Mouse (Mus musculus): ENCODE measurements around the gene Obsl1.
A peak's percentile ranks its signal among the peaks of the same experiment; 100 is the strongest.

The Obsl1 gene

DNA sequence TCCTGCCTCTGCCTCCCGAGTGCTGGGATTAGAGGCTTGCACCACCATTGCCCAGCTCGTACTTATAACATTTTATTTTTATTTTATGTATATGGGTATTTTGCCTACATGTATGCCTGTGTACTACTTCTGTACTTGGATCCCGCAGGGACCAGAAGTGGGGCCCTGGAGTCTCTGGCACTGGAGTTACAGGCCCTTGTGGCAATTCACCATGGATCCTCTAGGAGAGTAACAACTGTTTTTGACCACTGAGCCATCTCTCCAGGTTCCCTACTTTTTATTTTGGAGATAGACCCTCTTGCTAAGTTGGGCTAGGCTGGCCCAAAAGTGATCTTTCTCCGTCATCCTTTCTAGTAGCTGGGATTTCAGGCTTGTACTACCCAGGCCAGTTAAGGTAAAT, 12.2 kb upstream of the Obsl1 start:
- DNase-seq (ENCODE audit: low spot score): no peak

GRCm38 (mm10) chr1:75517984-75518383, 11.7 kb upstream of the Obsl1 start:
- no peak for DNase-seq (ENCODE audit: low spot score)

DNA sequence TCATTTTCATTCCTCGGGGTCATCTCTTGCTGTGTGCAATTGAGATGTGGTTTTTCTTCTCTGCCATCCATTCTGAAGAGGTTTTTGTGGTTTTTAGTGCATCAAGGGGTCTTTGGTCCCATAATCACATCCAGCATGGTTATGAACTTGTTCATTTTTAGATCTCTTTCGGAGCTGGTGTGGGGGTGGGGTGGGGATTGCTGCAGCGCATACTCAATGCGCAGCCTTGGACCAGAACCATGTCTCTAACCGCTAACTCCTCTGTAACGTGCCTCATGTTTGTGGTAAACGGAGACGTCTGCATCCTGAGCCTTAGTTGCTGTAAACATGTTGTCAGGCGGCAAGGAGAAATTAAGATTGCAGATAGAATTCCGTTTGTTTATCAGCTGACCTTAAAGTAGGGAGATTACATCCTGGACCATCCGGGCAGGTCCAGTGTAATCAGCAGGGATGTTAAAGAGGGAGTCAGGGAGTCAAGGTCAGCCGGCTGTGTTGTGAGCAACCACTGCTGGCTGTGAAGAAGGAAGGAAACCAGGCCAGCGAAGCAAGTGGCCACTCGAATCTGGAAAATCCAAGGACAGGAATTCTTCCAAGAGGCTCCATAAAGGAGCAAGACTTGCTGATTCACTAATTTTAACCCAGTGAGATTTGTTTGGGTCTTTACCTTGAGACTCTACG, 10.6 kb upstream of the Obsl1 start:
- peak; percentile 73 for DNase-seq (ENCODE audit: low spot score)

DNA sequence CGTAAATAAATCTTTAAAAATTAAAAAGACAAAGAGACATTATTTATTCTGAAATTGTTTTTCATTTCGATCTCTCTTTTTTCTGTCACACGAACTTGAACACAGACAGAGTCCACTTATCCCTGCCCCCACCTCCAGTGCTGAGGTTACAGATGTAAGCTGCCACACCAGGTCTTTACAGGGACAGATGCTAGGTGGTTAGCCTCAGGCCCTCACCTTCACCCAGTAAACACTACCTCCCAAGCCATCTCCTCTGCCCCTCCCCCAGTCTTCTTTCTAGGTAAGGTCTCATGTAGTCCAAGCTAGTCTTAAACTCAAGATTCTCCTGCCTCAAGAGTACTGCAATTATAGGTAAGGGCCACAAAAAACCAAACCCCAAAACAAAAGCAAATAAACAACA, 6.3 kb upstream of the Obsl1 start:
- DNase-seq (ENCODE audit: low spot score): no peak

DNA sequence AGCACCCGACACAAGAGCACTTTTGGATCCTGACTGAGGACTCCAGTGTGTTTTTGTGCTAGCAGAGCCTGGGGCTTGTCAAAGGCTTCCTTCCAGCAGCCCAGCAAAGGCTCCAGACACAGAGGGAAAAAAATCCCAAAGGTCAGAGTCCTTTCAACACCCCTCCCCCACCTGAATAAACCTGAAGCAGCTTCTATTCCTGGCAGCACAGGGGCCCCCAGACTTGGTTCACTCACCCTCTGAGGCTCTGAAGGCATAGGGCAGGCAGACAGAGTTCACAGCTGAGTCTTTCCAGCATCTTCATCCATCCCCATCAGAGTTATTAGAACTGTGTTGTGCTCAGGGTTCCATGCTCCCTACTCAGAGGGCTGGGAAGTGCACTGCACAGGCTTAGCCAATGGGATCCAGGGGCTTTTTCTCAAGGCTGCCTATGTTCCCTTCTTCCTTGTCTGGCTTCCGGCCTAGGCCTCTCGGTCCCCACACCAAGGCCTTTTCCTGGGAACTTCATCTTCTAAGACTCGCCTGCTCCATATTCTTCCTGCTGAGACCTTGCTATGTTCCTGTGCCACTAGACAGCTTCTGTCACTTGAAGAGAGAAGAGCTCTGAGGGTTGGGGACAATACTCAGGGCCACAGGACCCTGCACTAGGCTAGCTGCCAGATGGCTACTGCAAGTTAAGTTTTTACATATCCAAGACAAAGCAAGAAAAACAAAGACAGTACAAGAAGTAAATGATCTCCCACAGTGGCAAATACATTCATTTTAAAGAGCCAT, 5.4 kb upstream of the Obsl1 start:
- DNase-seq (ENCODE audit: low spot score): no peak

GRCm38 (mm10) chr1:75510154-75510553, 3.9 kb upstream of the Obsl1 start:
- DNase-seq (ENCODE audit: low spot score): no peak

GRCm38 (mm10) chr1:75509586-75509985, 3.3 kb upstream of the Obsl1 start:
- peak; percentile 77 for DNase-seq (ENCODE audit: low spot score)

DNA sequence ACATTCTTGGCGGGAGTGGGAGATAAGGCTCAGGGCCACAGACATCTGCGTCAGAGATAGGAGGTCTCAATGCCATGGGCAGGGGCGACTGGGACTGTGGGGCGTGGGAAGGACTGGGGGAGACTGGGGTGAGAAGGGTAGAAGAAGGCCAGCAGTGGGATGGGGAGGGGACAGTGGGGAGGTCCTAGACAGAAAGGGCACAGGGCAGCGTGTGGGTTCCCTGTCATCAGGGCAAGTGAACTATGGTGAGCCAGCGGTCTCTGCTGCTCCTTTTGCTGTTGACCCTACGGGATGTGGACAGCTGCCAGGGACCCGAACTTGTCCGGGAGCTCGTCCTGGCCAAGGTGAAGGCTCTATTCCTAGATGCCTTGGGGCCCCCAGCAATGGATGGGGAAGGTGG, 754 bp upstream of the Obsl1 start, which contains the start of gene Inha:
TSS of gene Inha (plus strand) at position 72 of the 400 bp plus-strand sequence.
- peak; percentile 73 for DNase-seq (ENCODE audit: low spot score)

GRCm38 (mm10) chr1:75505159-75505955, 895 bp downstream of the Obsl1 start:
- peak; percentile 83 for DNase-seq (ENCODE audit: low spot score)

GRCm38 (mm10) chr1:75504256-75505045, 1.8 kb downstream of the Obsl1 start:
- no peak for DNase-seq (ENCODE audit: low spot score)

DNA sequence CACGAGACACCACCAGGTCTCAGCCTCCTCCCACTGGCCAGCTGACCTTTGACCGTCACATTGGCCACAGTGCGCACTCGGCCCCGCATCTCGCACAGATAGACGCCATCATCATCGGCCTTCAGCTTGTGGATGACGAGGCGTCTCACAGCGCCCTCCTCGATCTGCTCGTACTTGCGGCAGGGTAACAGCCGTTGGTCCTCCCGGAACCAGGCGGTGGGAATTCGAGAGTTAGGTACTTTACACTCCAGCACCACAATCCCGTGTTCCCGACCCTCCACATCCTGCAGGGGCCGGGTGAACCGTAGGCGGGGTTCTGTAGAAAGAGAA, 2.6 kb downstream of the Obsl1 start:
- no peak for DNase-seq (ENCODE audit: low spot score)

GRCm38 (mm10) chr1:75502945-75503650, 3.2 kb downstream of the Obsl1 start:
- no peak for DNase-seq (ENCODE audit: low spot score)

DNA sequence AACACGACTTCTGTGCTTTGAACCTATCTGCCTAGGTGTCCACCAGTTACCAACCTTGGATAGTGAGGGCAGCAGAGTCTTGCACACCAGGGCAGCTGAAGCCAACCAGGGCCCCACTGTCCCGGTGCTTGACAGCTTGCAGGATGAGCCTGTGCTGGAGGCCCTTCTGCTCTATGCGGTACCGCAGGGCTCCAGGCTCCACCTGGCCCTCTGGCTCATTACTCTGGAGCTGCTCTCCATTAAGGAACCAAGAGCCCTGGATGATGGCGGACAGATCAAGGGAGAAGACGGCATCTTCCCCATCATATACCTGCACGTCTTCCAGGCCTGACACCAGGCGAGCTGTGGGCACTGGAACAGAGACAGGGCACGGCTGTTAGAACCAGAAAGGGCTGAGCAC, 4.3 kb downstream of the Obsl1 start:
- DNase-seq (ENCODE audit: low spot score): no peak

- no peak for DNase-seq (ENCODE audit: low spot score)
Measured at GRCm38 (mm10) chr1:75499441-75499840, 6.8 kb downstream of the Obsl1 start.

DNA sequence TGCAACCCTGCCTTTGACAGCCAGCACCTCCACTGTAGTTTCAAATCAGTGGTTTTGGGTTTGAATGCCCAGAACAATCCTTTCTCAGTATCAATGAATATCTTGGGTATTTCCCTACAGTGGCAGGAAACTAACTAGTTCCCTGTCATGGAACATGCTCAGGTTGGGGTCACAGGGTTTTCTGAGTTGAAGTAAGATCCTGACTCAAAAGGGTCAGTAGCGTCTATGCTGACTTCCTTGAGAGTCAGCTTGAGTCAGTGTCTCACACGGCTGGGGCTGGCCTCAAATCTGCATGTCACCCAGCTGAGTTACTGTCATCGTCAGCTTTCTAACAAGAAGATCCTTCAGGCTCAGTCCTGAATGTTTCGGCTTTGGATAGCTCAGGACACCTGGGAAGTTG, 7.4 kb downstream of the Obsl1 start:
- DNase-seq (ENCODE audit: low spot score): no peak

DNA sequence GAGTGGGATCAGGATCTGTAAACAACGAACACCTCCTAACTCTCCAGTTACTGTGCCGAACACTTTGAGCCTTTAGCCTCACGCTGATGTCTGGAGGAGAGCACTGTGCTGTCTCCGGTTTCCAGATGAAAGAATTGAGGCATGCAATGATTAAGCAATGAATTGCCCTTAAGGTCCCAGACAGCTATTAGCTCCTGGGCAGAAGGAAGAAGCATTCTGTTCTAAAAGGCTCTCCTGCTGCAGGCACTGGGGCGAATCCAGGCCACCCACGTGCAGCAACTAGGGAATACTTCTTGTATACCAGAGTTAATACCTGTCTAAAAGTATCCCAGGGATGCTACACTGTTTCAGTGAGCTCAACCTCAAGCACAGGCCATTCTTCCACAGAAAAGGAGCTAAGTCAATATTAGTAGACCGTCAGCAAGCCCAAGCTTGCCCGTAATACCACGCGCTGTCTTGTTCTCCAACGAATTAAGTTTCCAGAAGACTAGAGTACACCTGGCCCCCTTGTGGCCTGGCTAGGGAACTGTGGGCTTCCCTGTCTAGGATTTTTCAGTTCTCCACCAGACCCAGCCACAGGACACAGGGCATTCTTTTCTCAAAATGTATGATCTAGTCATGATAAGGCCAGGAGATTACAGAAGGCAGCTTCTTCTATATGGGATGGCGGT, 11.2 kb downstream of the Obsl1 start:
- no peak for DNase-seq (ENCODE audit: low spot score)

DNA sequence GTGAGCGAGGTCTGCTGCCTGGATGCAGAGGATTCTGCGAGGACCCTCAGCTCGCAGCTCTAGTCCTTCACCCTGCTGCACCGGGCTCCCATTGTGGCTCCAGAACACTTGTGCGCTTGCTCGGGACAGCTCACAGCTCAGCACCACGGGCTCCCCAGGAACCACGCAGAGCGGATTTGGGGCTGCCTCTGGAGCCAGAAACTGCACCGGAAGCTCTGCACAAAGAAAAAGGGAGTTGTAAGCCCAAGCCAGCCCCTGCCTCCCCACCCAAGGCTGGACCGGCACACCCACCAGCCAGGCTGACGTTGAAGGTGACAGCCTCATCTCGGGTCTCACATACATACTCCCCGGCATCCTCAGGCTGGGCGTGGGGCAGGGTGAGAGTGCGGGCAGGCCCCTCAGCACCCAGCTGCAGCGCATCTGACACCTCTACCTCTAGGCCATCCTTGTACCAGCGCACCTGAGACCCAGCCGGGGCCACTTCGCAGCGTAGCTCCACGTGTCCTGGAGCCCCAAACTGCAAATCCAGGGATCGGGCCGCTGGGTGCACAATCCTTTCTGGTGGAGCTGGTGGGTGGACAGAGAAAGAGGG, 13.6 kb downstream of the Obsl1 start:
- no peak for DNase-seq (ENCODE audit: low spot score)

DNA sequence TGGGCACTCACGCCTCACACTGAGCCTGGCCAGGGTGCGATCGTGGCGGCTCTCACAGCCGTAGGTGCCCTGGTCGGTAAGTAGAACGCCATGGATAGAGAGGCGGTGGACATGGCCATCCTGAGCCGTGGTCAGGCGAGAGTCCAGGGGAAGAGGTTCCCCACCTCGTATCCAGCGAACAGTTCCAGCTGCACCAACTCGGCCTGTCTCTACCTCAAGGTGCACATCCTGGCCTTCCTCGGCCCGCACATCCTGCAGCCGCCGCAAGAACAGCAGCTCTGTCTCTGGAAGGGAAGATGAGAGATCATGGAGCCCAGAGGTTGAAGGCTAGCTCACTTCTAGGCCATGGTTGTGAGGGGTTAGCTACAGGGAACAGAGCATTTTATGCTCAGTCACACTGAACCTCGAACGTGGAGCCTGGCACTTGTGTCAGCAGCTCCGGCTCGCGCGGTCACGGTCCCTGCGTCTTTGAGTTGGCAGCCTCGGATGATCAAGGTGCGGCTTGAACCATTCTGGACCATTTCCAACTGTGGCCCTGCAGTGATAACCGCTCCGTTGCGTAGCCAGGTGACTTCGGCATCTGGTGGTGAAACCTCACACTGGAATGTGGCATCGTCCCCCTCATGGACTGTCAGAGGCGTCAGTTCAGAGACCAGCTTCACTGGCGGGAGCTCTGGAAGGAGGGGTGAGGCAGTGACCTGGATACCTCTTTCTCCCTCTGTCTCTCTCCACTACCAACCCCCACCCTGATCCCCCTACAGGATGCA, 15.3 kb downstream of the Obsl1 start:
- no peak for DNase-seq (ENCODE audit: low spot score)

- DNase-seq (ENCODE audit: low spot score): peak; percentile 90
Measured at GRCm38 (mm10) chr1:75487405-75488161, 18.7 kb downstream of the Obsl1 start.
